Mouse (Mus musculus) adrenal gland, postnatal 4 days (tissue): ENCODE results near the gene Kras. TPM values are rescaled to one million over a fixed set of nuclear protein-coding genes. Genes with fewer than 3 reads are reported as not detected.

ENCODE experiments used
- DNase-seq, 2 experiments: peaks; one replicate each; pipeline ENCODE4 v3.0.0; 2021 to 2022; ENCODE audit warnings: low spot score in 2 of 2, mixed read lengths in 2 of 2
- long read RNA-seq, 2 experiments: library from polyadenylated mRNA; stranded (forward); transcript quantifications; one replicate each; pipeline ENCODE4 v2.0.0; 2021
- total RNA-seq, 2 experiments: library from RNA; stranded (reverse); gene quantifications; 2 replicates each; pipeline ENCODE4 v1.2.3; 2021

Kras gene
- 10 to 100 TPM; 44.1 to 47.0 TPM for total RNA-seq
- long read RNA-seq, experiment 1, full-length matches to known transcripts: 23 of 33 reads
- long read RNA-seq, experiment 1, partial matches to known transcripts: 0 of 33 reads
- long read RNA-seq, experiment 1, other reads (novel, unspliced or antisense): 10 of 33 reads
- long read RNA-seq, experiment 2, full-length matches to known transcripts: 57 of 70 reads
- long read RNA-seq, experiment 2, partial matches to known transcripts: 0 of 70 reads
- long read RNA-seq, experiment 2, other reads (novel, unspliced or antisense): 13 of 70 reads

DNA sequence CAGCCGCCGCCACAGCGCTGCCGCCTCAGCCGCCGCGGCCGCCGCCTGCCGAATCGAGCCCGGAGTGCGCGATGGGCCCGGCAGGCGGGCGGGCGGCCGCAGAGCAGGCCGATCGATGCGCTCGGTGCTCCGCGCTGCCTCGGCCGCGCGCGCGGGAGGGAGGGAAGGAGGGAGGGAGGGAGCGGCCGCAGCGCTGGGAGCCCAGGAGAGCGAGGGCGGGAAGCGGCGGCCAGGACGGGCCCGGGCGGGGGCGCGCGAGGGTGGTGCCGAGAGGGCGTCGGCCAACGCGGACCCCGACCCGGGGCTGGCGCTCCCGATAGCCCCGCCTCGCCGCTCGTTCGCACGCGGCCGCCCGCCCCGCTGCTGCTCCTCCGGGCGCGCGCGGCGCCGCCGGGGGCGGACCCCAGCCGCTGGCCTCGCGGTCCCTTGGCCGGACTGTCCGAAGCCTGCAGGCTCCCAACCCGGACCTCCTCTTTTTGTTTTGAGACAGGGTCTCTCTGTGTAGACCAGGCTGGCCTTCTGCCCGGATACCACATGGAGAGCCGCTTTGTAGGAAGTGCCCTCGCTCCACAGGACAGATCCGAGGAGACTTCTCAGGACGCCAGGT, at the start of gene Kras:
TSS of gene Kras (minus strand) at position 55 of the 607 bp plus-strand sequence.
- DNase-seq: peak; percentile 83 to 85

DNA sequence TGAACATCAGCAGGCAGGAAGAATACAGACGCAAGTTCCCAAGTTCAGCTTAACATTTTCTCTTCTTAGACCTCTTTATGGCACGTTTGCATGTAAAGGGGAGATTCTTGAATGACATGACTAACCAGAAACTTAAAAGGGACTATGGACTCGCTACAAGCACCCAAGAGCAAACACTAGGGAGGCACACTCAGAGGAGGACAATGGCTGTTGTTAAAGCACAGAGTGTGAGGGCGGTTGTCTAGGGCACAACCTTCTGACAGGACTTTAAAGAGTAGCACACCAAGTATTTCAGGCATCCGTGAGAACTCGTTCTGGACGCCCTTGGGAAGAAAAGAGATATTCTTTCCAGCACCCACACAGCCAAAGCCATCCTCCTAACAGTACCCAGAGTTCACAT, 47.6 kb upstream of the Kras start:
- no peak for DNase-seq

DNA sequence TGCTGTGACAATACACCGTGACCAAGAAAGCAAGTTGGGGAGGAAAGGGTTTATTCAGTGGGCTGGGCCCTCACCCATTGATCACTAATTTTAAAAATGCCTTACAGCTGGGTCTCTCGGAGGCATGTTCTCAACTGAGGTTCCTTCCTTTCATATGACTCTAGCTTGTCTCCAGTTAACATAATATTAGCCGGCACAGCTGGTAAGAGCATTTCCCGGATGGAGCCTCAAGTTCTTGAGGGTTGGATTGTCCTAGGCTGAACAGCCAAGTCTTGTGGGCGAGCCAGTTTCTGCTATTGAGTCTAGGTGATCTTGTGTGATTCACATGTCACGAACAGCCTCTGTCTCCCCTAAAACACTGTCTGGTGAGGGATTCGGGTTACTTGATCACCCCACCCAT, 46.9 kb upstream of the Kras start:
- no peak for DNase-seq

DNA sequence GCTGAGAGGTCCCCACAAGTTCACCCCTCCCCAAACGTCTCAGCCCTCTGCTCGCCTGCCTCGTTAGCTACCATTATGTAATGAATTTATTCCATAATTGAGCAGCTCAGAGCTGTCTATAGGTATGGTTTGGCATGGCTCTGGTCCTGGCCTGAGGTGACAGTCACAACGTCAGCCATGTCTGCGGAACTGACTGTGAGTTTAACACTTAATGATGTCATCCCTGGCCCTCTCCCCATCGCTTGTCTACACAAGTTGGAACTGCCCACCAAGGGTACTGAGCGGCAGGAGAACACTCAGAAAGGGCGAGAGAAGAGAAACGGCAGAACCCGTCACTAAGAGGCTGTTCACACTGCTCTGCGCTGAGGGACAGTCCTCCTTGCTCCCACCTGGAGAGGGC, 45.1 kb upstream of the Kras start:
- no peak for DNase-seq

DNA sequence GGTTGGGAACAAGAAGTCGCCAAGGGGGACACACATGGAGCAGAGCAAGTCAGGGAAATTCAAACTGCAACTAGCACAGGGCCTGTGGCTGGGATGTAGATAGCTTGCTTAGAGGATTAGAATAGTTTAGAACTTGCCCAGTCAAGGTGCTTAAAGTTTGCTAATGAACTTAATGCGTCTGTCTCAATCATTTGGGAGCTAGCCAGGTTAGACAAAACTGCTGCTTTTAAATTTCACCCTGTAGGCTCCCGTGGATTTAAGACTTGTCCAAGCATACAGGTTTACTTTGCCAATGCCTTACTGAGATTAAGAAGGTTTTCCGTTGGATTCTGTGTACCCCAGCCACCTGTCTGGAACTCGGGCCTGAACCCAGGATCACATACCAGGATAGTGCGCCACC, 43.1 kb upstream of the Kras start:
- no peak for DNase-seq

DNA sequence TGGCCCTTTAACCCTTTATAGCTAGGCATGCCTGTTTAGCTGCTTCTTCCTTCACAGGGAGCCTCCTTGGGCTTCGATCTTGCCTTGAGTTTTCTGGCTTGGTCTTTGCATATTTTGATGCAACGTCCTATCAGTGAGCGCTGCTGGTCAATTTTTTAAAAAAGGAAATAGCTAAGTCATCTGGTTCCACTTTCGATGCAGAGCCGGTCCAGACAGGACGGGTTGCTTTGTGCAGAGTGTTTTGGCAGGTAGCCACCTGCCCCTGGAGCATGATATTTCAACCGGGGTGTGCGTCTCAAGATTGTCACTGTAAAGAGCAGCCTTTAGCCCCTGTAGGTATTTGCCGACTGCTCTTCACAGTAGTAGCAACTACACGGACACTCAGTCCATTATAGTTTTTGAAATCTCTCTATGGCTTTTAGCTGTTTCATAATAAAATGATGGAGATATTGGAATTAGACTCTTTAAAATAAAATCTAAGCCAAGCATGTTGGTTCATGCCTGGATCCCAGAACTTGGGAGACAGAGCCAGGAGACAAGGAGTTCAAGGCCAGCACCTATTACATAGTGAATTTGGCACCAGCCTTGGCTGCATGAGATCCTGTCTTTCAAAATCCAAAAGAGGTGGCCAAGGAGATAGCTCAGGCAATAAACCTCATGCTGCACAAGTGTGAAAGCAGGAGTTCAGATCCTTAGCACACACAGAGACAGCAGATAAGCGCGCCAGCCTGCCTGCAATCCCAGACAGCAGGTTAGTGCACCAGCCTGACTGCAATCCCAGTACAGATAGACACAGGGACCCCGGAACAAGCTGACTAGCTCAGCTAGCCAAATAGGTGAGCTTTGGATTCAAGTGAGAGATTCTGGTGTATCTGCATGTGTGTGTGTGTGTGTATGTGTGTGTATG, 41.6 kb upstream of the Kras start:
- DNase-seq: no peak

DNA sequence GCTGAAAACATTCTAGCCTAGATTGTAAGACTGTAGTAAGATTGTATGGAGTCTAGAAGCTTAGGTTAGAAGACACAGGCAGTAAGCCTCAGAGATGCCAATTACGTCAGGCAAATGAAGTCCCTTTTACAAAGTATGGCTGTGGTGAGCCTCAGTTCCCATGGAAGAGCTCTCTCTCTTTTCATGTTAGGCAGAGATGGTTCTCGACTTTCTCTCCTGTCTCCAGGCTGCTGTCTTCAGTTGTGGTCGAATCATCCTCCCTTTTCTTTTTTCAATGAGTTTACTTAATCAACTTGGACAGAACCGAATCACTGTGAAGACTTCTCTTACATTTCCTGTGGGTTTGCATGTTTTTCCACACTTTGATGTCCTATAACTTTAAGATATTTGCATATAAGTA, 35.6 kb upstream of the Kras start:
- DNase-seq: no peak

DNA sequence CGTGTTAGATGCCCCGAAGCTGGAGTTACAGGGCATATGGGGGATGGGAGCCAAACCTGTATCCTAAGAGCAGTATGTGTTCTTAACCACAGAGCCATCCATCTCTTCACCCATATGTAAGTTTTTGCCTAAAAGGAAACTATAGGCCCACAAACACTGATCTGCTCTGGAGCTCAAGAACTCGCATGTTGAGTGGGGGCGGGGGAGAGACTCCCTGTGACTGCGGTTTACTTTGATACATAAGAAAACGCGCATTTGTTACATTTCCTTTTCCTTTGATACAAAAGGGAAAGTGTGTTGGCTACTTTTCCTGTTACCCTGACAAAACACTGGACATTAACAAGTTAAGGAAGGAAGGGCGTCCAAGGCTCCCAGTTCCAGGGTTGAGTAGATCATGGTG, 34.2 kb upstream of the Kras start:
- no peak for DNase-seq

DNA sequence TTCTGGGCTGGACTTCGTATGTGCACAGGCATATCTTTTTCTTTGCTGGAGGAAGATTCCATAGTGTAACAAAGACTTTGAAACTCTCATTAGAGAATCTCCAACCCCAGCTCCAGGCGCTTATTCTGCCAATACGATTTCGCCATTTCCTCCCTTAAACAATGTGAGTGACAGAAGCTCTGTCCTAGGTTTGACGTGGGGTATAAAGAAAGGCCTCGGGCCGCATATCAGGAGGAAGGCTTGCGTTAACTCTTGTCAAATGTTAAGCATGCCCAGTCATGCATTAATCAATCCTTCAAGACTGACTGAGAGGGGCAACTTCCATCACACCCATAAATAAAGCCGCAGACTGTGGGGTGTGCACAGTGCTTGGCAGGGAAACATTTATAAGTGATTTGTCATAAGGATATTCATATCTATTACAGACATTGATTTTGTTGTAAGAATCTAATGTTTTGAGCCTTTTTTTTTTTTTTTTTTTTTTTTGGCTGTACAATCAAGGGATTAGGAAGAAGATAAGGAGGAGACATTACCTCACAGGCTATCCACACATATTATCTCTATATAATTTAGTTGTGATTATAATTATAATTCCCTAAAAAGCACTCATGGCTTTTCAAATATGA, 27.2 kb upstream of the Kras start:
- DNase-seq: no peak

DNA sequence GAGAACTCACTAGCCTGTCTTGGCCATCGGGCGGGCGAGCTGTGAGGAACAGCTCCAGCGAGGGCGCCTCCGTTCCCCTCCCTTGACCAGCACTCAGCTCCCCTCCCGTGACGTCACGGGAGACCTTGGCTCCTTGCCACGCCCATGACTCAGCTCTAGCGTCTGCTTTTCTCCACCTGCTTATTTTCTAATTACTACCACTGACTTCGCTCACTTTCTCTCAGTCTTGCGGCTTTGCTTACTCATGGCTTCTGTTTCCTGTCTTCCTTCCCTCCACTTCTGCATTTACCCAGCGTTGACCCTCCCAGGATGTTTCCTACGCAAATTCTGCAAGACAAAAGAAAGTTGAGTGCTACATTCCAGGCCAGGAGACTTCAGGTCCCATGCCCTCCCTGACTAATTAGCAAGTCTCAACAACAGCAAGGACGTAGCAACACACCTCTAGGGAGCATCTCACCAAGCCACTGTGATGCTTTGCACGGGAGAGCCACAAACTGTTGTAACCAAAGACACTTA, 26.3 kb upstream of the Kras start:
- DNase-seq: peak; percentile 62 to 63

DNA sequence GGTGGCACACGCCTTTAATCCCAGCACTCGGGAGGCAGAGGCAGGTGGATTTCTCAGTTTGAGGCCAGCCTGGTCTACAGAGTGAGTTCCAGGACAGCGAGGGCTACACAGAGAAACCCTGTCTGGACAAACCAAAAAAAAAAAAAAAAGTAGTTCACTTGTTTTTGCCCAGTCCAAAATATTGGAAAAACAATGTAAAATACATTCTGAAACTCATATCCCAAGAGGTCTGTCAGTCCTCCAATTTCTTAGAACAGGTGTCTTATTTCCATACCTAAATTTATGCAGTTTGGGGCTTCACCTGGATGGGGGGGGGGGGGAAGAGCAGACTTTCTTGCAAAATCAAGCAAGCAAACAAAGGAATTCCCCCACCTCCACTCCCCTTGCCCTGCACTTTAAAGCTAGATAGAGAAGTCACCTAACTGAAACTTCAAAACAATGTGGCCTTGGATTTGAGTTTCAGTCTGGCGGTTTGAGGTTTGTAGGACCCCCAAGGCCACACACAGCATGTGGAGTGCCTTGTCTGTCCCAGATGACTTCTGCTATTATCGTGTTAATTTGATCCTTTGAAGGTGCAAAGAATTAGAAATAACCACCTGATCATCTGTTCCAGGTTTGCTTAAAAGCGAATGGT, 25.7 kb upstream of the Kras start:
- DNase-seq: no peak

DNA sequence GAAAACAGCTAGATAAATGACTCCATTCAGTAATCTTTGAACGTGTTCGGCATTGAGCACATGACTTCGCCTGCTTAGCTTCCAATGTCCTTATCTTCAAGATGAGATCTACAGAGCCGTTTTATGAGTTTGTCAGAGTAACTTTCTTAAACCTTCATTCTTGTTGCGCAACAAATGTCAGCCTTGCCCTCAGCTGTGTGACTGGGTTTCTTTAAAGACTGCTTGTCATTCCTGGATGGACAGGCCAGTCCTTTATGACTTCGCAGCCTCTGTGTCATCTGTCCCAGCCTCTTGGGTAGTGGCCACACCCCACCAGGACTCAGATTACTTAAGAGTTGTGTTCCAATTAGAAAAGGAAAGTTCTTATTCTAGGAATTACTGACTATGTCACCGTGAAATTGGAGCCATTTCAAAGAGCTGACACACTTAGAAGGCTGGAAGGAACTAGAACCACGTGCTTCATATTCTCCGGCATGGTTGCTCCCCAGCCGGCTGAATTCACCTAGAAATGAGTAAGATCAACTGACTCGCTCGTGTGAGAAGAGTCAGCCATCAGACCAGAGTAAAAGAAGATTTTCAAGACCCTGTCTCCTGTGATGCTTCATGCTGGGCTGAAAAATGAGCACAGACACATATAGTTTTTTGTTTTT, 24.1 kb upstream of the Kras start:
- DNase-seq: no peak

DNA sequence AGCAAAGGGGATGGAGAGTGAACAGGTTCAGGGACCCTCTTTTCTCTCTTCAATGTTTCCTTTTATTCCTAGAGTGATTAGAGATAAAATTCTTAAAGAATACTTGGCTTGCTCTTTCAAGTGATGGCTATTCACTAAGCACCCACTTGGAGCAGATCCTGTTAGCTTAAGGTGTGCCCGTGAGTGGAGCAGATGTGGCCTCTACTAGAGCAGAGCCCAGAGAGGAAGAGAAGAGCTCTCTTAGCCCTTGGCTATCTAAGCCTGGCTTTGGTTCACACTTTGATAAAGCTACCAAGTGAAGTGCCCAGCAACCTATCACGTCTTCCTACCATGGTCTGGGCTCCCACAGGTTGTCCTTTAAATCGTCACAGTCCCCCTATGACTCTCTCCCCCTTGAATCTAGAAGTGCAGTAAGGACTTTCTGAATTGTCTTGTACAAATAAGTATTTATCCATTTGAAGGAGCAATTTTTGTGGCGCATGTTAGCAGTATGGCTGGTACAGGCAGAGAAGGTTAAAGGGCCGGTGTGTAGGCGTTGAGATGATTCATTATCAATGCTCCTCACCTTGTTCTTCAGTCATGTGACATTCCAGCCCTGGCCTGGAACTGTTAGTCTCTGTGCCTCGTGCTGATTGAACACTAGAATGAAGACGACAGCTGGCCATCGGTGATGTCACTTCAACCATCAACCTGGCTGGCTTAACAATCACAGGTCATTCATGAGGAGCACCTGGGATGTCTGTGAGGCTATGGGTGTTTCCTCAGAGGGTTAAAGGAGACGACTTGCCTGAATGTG, 22.3 kb upstream of the Kras start:
- no peak for DNase-seq

DNA sequence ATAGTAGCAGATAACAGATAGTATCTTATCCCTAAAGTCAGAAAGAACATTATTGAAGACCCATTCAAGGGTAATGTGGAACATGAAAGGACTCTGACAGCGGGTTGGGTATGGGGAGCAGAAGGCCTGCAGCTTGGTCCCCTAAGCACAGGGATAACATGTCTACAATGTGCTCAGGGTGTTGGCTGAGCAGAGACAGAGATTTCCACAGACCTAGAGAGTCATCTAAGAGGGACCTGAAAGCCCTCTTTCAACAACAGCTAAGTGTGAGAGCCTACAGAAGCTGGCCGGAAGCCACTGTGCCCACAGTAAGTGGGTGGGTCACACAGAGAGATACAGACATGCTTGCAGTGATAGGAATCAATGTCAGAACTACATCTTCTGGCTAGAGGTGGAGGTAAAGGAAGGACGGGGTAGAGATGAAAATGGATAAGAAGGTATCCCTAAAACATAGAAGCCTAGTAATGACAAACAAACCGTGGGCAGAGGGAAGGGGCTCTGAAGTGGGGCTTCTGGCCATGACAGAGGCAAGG, 19.3 kb upstream of the Kras start:
- no peak for DNase-seq

DNA sequence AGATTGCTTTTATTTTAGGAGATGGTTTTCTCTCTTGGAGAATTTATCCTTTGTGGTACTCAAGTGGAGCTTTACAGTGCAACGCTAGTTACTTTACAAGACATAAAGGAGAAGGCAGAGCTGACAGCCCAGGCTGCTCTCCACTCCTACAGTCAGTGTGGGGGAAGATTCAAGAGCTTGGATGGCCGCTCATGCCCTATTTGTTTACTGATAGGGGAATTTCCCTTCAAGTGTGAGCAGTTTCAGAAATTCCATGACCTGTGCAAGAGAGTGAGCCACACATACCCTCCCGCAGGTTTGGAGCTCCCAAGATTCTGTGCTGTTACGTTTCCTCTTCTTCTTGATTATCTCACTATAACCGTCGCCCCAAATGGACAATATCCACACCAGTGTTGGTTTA, 17.7 kb upstream of the Kras start:
- DNase-seq: no peak

DNA sequence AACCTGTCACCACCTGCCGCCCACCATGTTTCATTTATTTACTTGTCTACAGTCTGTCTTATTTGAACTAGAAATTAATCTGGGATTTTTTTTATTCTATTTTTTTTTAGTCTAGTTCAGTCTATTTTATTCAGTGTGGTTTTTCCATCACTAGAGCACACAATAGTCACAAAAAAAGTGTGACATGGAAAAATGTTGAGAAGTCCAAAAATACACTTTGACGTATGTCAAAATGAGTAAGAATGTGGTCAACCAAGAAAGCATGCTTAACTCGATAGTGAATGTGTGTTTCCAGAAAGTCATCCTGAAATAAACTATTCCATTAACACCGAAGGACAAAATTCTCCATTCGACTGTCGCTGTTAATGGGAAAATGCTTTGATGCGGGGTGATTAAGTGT, 12.3 kb upstream of the Kras start:
- no peak for DNase-seq

DNA sequence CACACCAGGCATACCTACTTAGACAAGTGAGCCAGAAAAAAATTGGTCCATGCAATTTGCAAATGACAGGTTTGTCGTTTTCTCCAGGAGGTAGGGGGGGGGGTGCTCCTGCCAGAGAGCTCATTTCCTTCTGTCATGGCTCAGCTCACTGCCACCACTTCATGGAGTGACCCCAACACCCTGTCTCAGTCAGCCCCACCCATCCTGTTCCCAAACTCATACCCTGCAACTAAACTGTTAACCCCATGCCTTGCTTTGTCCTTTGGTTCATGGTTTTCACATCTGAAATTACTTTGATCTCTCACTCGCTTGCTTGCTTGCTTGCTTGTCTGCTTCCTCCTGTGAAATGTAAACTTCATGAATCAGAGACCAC, 6.6 kb upstream of the Kras start:
- no peak for DNase-seq

DNA sequence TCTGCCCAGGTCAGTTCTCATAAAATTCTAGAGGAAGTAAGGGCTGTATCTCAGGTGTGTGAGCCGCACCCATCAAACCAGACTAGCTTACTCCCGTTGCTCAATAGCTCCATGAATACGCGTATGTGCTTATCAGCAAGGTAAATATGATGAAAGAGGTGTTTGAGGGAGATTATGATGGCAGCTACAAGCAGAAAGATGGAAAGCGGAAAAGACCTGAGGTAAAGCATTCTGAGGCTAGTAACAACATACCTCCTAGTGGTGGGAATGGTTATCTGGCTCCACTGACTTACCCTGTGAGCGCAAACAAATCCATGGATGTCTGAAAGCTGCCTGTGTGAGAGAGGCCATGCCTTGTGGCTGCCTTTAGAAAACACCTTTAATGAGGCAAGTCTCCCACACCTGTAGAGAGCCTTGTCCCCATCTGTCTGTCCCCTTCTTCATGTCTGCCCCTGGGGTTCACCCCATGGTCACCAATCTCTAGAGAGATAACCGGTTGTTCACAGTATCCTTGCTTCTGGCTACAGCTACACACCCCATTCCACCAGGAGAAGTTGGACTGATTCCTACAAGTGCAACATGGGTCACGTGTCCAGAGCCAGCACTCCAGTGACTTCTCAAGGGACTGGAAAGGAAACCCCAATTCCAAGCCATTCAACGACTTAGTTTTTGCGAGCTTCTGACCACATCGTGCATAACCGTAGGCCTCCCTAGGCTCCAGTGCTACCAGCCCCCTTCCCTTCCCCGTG, 6.1 kb upstream of the Kras start:
- no peak for DNase-seq

DNA sequence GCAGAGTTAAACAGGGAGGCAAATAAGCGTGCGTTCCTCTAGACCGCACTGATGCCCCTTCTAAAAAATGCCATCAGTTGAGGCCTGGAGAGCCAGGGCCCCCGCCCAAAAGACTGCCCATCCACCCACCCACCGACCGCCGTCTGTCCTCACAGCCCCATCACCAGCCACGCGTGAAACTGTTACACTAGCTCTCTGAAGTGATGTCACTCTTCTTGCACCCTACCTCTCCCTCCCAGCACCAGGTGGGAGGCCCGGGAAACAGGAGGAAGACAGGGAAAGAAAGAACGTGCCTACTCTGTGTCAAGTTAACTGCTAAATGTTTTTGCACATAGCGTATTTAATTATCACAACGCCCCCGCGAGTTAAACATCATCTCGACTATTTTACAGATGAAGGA, 781 bp upstream of the Kras start:
- no peak for DNase-seq
